Mouse (Mus musculus): ENCODE data around the gene Gorasp1.

- no peak for TF ChIP-seq TAL1 (IDR thresholded peaks at IDR 0.05; ENCODE audit: low read length)
- TF ChIP-seq GATA1 (IDR thresholded peaks at IDR 0.05; ENCODE audit: low read length), result no peak
Measured at GRCm38 (mm10) chr9:119984536-119985011, 47.2 kb upstream of the Gorasp1 start, which contains the start of gene Csrnp1.

Data from erythroblast, embryonic 14.5 days (primary cell).